Mouse (Mus musculus) kidney, postnatal 0 days (tissue): ENCODE measurements around the gene Fbxw7. TPM values are rescaled to one million over a fixed set of nuclear protein-coding genes. Genes with fewer than 3 reads are reported as not detected.
A peak's percentile ranks its signal among the peaks of the same experiment; 100 is the strongest.

ENCODE experiments used
- ATAC-seq: fragments of 200-750 bp; cut with Nextera tagmentation; replicated peaks from 2 replicates; pipeline ENCODE4 v1.8.0; 2017; ENCODE audit warnings: low read depth, moderate number of reproducible peaks, moderate TSS enrichment, moderate library complexity; ENCODE audit not compliant: low FRiP score
- DNase-seq: peaks from one replicate; pipeline ENCODE4 v3.0.0-alpha.2; 2016; ENCODE audit warnings: low spot score
- H3K27ac ChIP-seq: fragments of 300-500 bp; sonication (generic); 2 replicates; pipeline ENCODE4 v1.5.1; 2014; ENCODE audit warnings: mild to moderate bottlenecking
- H3K27me3 ChIP-seq: fragments of 300-500 bp; sonication (generic); 2 replicates; pipeline ENCODE4 v1.6.1; 2014; ENCODE audit warnings: low read length, mixed read lengths; ENCODE audit not compliant: insufficient read depth
- H3K36me3 ChIP-seq: fragments of 300-500 bp; sonication (generic); 2 replicates; pipeline ENCODE4 v1.6.1; 2014; ENCODE audit warnings: low read length, mixed read lengths; ENCODE audit not compliant: insufficient read depth
- H3K4me1 ChIP-seq: fragments of 300-500 bp; sonication (generic); replicated peaks from 2 replicates; pipeline ENCODE4 v1.6.1; 2014; ENCODE audit warnings: antibody characterized with exemption, low read length, mixed read lengths; ENCODE audit not compliant: insufficient read depth
- H3K4me2 ChIP-seq: fragments of 300-500 bp; sonication (generic); 2 replicates; pipeline ENCODE4 v1.6.1; 2014; ENCODE audit warnings: mild to moderate bottlenecking, low read length, moderate library complexity, mixed read lengths
- H3K4me3 ChIP-seq: fragments of 300-500 bp; sonication (generic); replicated peaks from 2 replicates; pipeline ENCODE4 v1.5.1; 2014; ENCODE audit warnings: low read depth, low read length
- H3K9ac ChIP-seq: fragments of 300-500 bp; sonication (generic); 2 replicates; pipeline ENCODE4 v1.6.1; 2014; ENCODE audit warnings: low read depth, low read length
- H3K9me3 ChIP-seq: fragments of 300-500 bp; sonication (generic); replicated peaks from 2 replicates; pipeline ENCODE4 v1.6.1; 2016; ENCODE audit warnings: low read length, inconsistent platforms, mixed read lengths
- CTCF ChIP-seq: IDR thresholded peaks from 2 replicates; pipeline ENCODE4 v1.5.1; 2016; ENCODE audit warnings: antibody characterized with exemption, low read depth, mild to moderate bottlenecking, moderate library complexity
- WGBS: fragments of 180-500 bp; shearing (Covaris S2); extraction: QIAGEN DNeasy Blood & Tissue Kit; methylation state at CpG from one replicate; pipeline ENCODE4 v1.1.7; 2014; 5-methylcytosine and 5-hydroxymethylcytosine counted together
- polyA plus RNA-seq: library from polyadenylated mRNA; unstranded; fragments of >200 nt; fragmentation: Nextera tagmentation; extraction: Ambion mirVana; gene quantifications from 2 replicates; pipeline ENCODE4 v1.2.1, GENCODE M21; 2015

Fbxw7 gene
- polyA plus RNA-seq, 1 experiment from 2014 or later: 7.6 TPM

GRCm38 (mm10) chr3:84952585-84953187 lies 137.6 kb downstream of the Fbxw7 start:
- DNase-seq (no peak), ATAC-seq (no peak)
- Histone ChIP-seq H3K9me3 (no peaks in the 10 kb centered on the region), H3K4me3 (peak overlapping the region; percentile 39), H3K36me3 (no peaks in the 10 kb centered on the region), H3K4me1 (no peaks in the 10 kb centered on the region), H3K9ac (peak overlapping the region; percentile 51), H3K27ac (peak overlapping the region; percentile 31; the same call in 1 of the 2 replicates), H3K27me3 (no peaks in the 10 kb centered on the region), H3K4me2 (peak overlapping the region; percentile 68)
- no peak for TF ChIP-seq CTCF
- WGBS: 46% methylated on average over 7 of the region's 7 CpGs

- Histone ChIP-seq H3K4me2 (no peak overlapping the region), H3K9ac (no peak overlapping the region), H3K27ac (no peak overlapping the region), H3K36me3 (no peaks in the 10 kb centered on the region), H3K9me3 (no peaks in the 10 kb centered on the region), H3K4me3 (no peak overlapping the region), H3K4me1 (no peaks in the 10 kb centered on the region), H3K27me3 (no peaks in the 10 kb centered on the region)
- no peak for DNase-seq
- no peak for ATAC-seq
- TF ChIP-seq CTCF: no peak
- 92% methylated on average over 8 of the region's 8 CpGs for WGBS
Measured at GRCm38 (mm10) chr3:84955011-84955775, 140.1 kb downstream of the Fbxw7 start.

GRCm38 (mm10) chr3:84955857-84956256 lies 140.8 kb downstream of the Fbxw7 start:
- TF ChIP-seq CTCF: no peak
- no peaks in the 10 kb centered on the region for H3K27me3 ChIP-seq
- no peaks in the 10 kb centered on the region for H3K36me3 ChIP-seq
- H3K4me1 ChIP-seq: no peaks in the 10 kb centered on the region
- WGBS: 75% methylated on average over 4 of the region's 4 CpGs
- no peak overlapping the region for H3K27ac ChIP-seq
- H3K4me3 ChIP-seq: no peak overlapping the region
- H3K4me2 ChIP-seq: no peak overlapping the region
- no peaks in the 10 kb centered on the region for H3K9me3 ChIP-seq
- DNase-seq (no peak), ATAC-seq (no peak)
- no peak overlapping the region for H3K9ac ChIP-seq

- no peaks in the 10 kb centered on the region for H3K27me3 ChIP-seq
- DNase-seq: no peak
- no peak overlapping the region for H3K27ac ChIP-seq
- 85% methylated on average over 5 of the region's 5 CpGs for WGBS
- H3K4me2 ChIP-seq: no peak overlapping the region
- no peak for TF ChIP-seq CTCF
- H3K9me3 ChIP-seq: no peaks in the 10 kb centered on the region
- H3K9ac ChIP-seq: no peak overlapping the region
- H3K4me3 ChIP-seq: no peak overlapping the region
- no peak for ATAC-seq
- peaks cover 7% of the 10 kb centered on the region for H3K36me3 ChIP-seq
- H3K4me1 ChIP-seq: no peaks in the 10 kb centered on the region
Measured at GRCm38 (mm10) chr3:84965156-84965555, 150.1 kb downstream of the Fbxw7 start.

GRCm38 (mm10) chr3:84967364-84967763 lies 152.3 kb downstream of the Fbxw7 start:
- Histone ChIP-seq H3K36me3 (peaks cover 13% of the 10 kb centered on the region), H3K27me3 (no peaks in the 10 kb centered on the region), H3K27ac (no peak overlapping the region), H3K4me3 (no peak overlapping the region), H3K9me3 (no peaks in the 10 kb centered on the region), H3K4me1 (no peaks in the 10 kb centered on the region), H3K4me2 (no peak overlapping the region), H3K9ac (no peak overlapping the region)
- TF ChIP-seq CTCF: no peak
- ATAC-seq: no peak
- WGBS: 87% methylated on average over 4 of the region's 4 CpGs
- no peak for DNase-seq

- ATAC-seq (no peak), DNase-seq (no peak)
- Histone ChIP-seq H3K9ac (no peak overlapping the region), H3K4me1 (no peaks in the 10 kb centered on the region), H3K36me3 (peaks cover 20% of the 10 kb centered on the region), H3K27ac (no peak overlapping the region), H3K27me3 (no peaks in the 10 kb centered on the region), H3K4me2 (no peak overlapping the region), H3K9me3 (no peaks in the 10 kb centered on the region), H3K4me3 (no peak overlapping the region)
- WGBS: 87% methylated on average over 5 of the region's 5 CpGs
- no peak for TF ChIP-seq CTCF
Measured at GRCm38 (mm10) chr3:84971561-84971960, 156.5 kb downstream of the Fbxw7 start.
